Mouse (Mus musculus) cortical plate, adult 2 months (tissue): ENCODE measurements at regions not wholly inside any gene's neighbourhood (a gene's known extent, or its start where the extent isn't known, plus 50 kb on each side); places are given as distances from the start of the nearest gene placed in this dataset.

Experiments
- CTCF ChIP-seq: fragments of 200-500 bp; IDR thresholded peaks from 2 replicates; pipeline ENCODE4 v1.5.1; 2011; ENCODE audit warnings: mild to moderate bottlenecking, control low read depth, low read length; ENCODE audit not compliant: insufficient read depth; ENCODE audit errors: extremely low read depth
- POLR2A ChIP-seq: fragments of 200-500 bp; IDR thresholded peaks from 2 replicates; pipeline ENCODE4 v1.6.1; 2011; ENCODE audit warnings: mild to moderate bottlenecking, low read length, control low read depth; ENCODE audit not compliant: insufficient read depth; ENCODE audit errors: extremely low read depth

GRCm38 (mm10) chr10:45000027-45000840 lies 66.8 kb upstream of the Prep start:
- no peak for TF ChIP-seq CTCF
- no peak for TF ChIP-seq POLR2A
